Mouse (Mus musculus): Measurements from ENCODE around the gene Cacnb3. TPM values are rescaled to one million over a fixed set of nuclear protein-coding genes. Genes with fewer than 3 reads are reported as not detected.

The Cacnb3 gene
- polyA plus RNA-seq, 1 experiment from 2014 or later: 46.9 TPM

DNA sequence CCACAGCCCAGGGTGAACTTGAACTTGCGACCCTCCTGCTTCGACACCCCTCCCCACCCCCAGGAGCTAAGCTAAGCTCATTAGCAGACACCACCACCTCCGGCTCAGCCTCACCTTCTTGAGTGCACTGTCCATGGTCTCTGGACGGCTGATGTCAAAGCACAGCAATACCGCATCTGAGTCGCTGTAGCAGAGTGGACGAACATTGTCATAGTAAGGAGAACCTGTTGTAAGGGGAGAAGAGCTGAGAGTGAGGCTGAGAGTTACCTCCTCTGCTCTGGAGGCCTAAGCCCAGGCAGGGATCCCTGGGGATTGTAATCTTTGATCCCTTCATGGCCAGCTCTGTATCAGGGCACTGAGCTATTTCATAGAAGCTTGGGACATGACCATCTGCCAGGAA is 43.1 kb downstream of the Cacnb3 start:
- H3K27ac ChIP-seq (ENCODE audit: low read depth, low read length): no peak overlapping the region
- no peaks in the 10 kb centered on the region for H3K36me3 ChIP-seq (ENCODE audit: control insufficient read depth, insufficient read depth, low read length)
- peaks cover 25% of the 10 kb centered on the region for H3K4me1 ChIP-seq (replicated peaks; ENCODE audit: control insufficient read depth, insufficient read depth, low read length)
- H3K4me3 ChIP-seq (ENCODE audit: low read depth, low read length): no peak overlapping the region
- 82% methylated on average over 7 of the region's 7 CpGs for WGBS
- ATAC-seq (replicated peaks; ENCODE audit: low FRiP score): no peak
- H3K9me3 ChIP-seq (ENCODE audit: control insufficient read depth, low read length): no peaks in the 10 kb centered on the region
- peaks cover 22% of the 10 kb centered on the region for H3K27me3 ChIP-seq (ENCODE audit: control insufficient read depth, insufficient read depth, low read length)
- H3K9ac ChIP-seq (ENCODE audit: low read length): no peak overlapping the region; the same call in 1 of the 2 replicates
- no peak for DNase-seq (ENCODE audit: low spot score)
- no peak overlapping the region for H3K4me2 ChIP-seq (ENCODE audit: low read depth, low read length, severe bottlenecking)

GRCm38 (mm10) chr15:98674284-98674993 is 43.8 kb downstream of the Cacnb3 start:
- peak; percentile 64 for DNase-seq (ENCODE audit: low spot score)
- Histone ChIP-seq H3K9me3 (ENCODE audit: control insufficient read depth, low read length) (no peaks in the 10 kb centered on the region), H3K4me1 (replicated peaks; ENCODE audit: control insufficient read depth, insufficient read depth, low read length) (peaks cover 25% of the 10 kb centered on the region), H3K9ac (ENCODE audit: low read length) (peak overlapping the region; percentile 35), H3K4me2 (ENCODE audit: low read depth, low read length, severe bottlenecking) (peak overlapping the region; percentile 88), H3K27ac (ENCODE audit: low read depth, low read length) (no peak overlapping the region), H3K27me3 (ENCODE audit: control insufficient read depth, insufficient read depth, low read length) (peaks cover 22% of the 10 kb centered on the region), H3K4me3 (ENCODE audit: low read depth, low read length) (peak overlapping the region; percentile 10; the same call in 1 of the 2 replicates), H3K36me3 (ENCODE audit: control insufficient read depth, insufficient read depth, low read length) (no peaks in the 10 kb centered on the region)
- WGBS: 31% methylated on average over 7 of the region's 7 CpGs
- peak; percentile 63 for ATAC-seq (replicated peaks; ENCODE audit: low FRiP score)

- Histone ChIP-seq H3K36me3 (ENCODE audit: control insufficient read depth, insufficient read depth, low read length) (no peaks in the 10 kb centered on the region), H3K27ac (ENCODE audit: low read depth, low read length) (no peak overlapping the region), H3K4me2 (ENCODE audit: low read depth, low read length, severe bottlenecking) (peak overlapping the region; percentile 88), H3K27me3 (ENCODE audit: control insufficient read depth, insufficient read depth, low read length) (peaks cover 22% of the 10 kb centered on the region), H3K9me3 (ENCODE audit: control insufficient read depth, low read length) (no peaks in the 10 kb centered on the region), H3K9ac (ENCODE audit: low read length) (peak overlapping the region; percentile 39), H3K4me3 (ENCODE audit: low read depth, low read length) (peak overlapping the region; percentile 42; the same call in 1 of the 2 replicates), H3K4me1 (replicated peaks; ENCODE audit: control insufficient read depth, insufficient read depth, low read length) (peaks cover 25% of the 10 kb centered on the region)
- ATAC-seq (replicated peaks; ENCODE audit: low FRiP score) (no peak), DNase-seq (ENCODE audit: low spot score) (no peak)
- WGBS: 32% methylated on average over 11 of the region's 11 CpGs
Measured at GRCm38 (mm10) chr15:98674994-98675545, 44.4 kb downstream of the Cacnb3 start.

DNA sequence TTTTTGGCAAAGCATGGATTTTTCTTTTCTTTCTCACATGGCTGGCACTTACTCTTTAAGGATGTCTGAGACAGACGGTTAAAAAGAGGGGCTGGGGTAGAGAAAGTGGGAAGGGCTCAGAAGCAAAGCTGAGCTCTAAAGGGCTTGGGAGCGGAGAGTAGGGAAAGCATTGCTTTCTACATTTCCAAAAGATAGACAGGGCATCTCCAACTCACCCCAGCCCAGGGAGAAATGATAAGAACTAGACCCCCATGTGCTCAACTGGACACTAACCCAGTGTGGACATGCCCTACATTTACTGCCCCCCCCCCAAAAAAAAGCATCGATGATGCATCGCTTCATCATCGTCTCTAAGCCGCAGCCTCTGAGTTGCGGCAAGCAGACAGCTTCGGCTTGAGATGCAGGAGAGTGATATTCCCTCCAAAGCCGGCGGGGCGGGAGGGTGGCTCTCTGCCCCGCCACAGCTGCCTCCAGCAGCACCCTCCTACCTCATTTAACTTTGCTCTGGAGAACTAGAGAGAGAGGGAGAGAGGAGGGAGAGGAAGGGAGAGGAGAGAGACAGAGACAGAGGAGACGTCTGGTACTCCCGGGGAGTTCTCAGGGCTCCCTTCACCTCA is 45.1 kb downstream of the Cacnb3 start:
- Histone ChIP-seq H3K4me3 (ENCODE audit: low read depth, low read length) (peak overlapping the region; percentile 42), H3K27ac (ENCODE audit: low read depth, low read length) (no peak overlapping the region), H3K27me3 (ENCODE audit: control insufficient read depth, insufficient read depth, low read length) (peaks cover 22% of the 10 kb centered on the region), H3K4me1 (replicated peaks; ENCODE audit: control insufficient read depth, insufficient read depth, low read length) (peaks cover 25% of the 10 kb centered on the region), H3K9ac (ENCODE audit: low read length) (peak overlapping the region; percentile 39), H3K4me2 (ENCODE audit: low read depth, low read length, severe bottlenecking) (peak overlapping the region; percentile 88), H3K9me3 (ENCODE audit: control insufficient read depth, low read length) (no peaks in the 10 kb centered on the region), H3K36me3 (ENCODE audit: control insufficient read depth, insufficient read depth, low read length) (no peaks in the 10 kb centered on the region)
- ATAC-seq (replicated peaks; ENCODE audit: low FRiP score) (no peak), DNase-seq (ENCODE audit: low spot score) (peak; percentile 61)
- WGBS: 10% methylated on average over 14 of the region's 14 CpGs

DNA sequence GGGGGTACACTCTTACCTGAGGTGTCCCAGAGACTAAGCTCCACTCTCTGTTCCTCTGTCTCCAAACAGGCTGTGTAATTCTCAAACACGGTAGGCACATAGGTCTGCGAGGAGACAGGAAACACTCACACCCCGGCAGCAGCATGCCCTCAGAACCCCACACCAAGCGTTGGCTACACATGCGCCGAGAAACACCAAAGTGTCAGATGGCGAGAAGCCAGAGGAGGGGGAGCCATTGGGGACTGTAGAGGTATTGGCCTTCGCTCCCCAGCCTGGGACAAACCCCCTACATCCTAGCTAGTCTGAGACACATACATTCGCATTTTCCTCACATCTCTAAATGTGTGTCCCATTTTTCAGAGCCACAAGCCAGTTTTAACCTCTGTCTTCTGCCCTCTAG is 45.8 kb downstream of the Cacnb3 start:
- H3K9ac ChIP-seq (ENCODE audit: low read length): peak overlapping the region; percentile 39
- WGBS: 5% methylated on average over 9 of the region's 9 CpGs
- H3K4me2 ChIP-seq (ENCODE audit: low read depth, low read length, severe bottlenecking): peak overlapping the region; percentile 88
- H3K27me3 ChIP-seq (ENCODE audit: control insufficient read depth, insufficient read depth, low read length): peaks cover 22% of the 10 kb centered on the region
- H3K27ac ChIP-seq (ENCODE audit: low read depth, low read length): no peak overlapping the region
- peak overlapping the region; percentile 42 for H3K4me3 ChIP-seq (ENCODE audit: low read depth, low read length)
- H3K4me1 ChIP-seq (replicated peaks; ENCODE audit: control insufficient read depth, insufficient read depth, low read length): peaks cover 25% of the 10 kb centered on the region
- DNase-seq (ENCODE audit: low spot score): no peak
- ATAC-seq (replicated peaks; ENCODE audit: low FRiP score): no peak
- H3K36me3 ChIP-seq (ENCODE audit: control insufficient read depth, insufficient read depth, low read length): no peaks in the 10 kb centered on the region
- no peaks in the 10 kb centered on the region for H3K9me3 ChIP-seq (ENCODE audit: control insufficient read depth, low read length)

- Histone ChIP-seq H3K4me1 (replicated peaks; ENCODE audit: control insufficient read depth, insufficient read depth, low read length) (peaks cover 25% of the 10 kb centered on the region), H3K4me3 (ENCODE audit: low read depth, low read length) (peak within 1 kb of the TSS; percentile 42), H3K9me3 (ENCODE audit: control insufficient read depth, low read length) (no peaks in the 10 kb centered on the region), H3K36me3 (ENCODE audit: control insufficient read depth, insufficient read depth, low read length) (no peaks in the 10 kb centered on the region), H3K4me2 (ENCODE audit: low read depth, low read length, severe bottlenecking) (peak within 1 kb of the TSS; percentile 88), H3K9ac (ENCODE audit: low read length) (peak within 1 kb of the TSS; percentile 49), H3K27me3 (ENCODE audit: control insufficient read depth, insufficient read depth, low read length) (peaks cover 22% of the 10 kb centered on the region), H3K27ac (ENCODE audit: low read depth, low read length) (no peak within 1 kb of the TSS)
- under 1% methylated on average over 37 of the region's 37 CpGs for WGBS
- ATAC-seq (replicated peaks; ENCODE audit: low FRiP score) (peak; percentile 94), DNase-seq (ENCODE audit: low spot score) (peak; percentile 88)
Measured at GRCm38 (mm10) chr15:98676940-98677728, 46.5 kb downstream of the Cacnb3 start, which contains the start of gene Rnd1. Rnd1 (minus strand) TSS chr15:98677461.

- Histone ChIP-seq H3K9ac (ENCODE audit: low read length) (no peak overlapping the region), H3K4me2 (ENCODE audit: low read depth, low read length, severe bottlenecking) (no peak overlapping the region), H3K27ac (ENCODE audit: low read depth, low read length) (no peak overlapping the region), H3K4me1 (replicated peaks; ENCODE audit: control insufficient read depth, insufficient read depth, low read length) (peaks cover 25% of the 10 kb centered on the region), H3K4me3 (ENCODE audit: low read depth, low read length) (no peak overlapping the region), H3K27me3 (ENCODE audit: control insufficient read depth, insufficient read depth, low read length) (peaks cover 22% of the 10 kb centered on the region), H3K36me3 (ENCODE audit: control insufficient read depth, insufficient read depth, low read length) (no peaks in the 10 kb centered on the region), H3K9me3 (ENCODE audit: control insufficient read depth, low read length) (no peaks in the 10 kb centered on the region)
- WGBS: 70% methylated on average over 7 of the region's 7 CpGs
- ATAC-seq (replicated peaks; ENCODE audit: low FRiP score): no peak
- DNase-seq (ENCODE audit: low spot score): no peak
Measured at GRCm38 (mm10) chr15:98677977-98678376, 47.3 kb downstream of the Cacnb3 start.

DNA sequence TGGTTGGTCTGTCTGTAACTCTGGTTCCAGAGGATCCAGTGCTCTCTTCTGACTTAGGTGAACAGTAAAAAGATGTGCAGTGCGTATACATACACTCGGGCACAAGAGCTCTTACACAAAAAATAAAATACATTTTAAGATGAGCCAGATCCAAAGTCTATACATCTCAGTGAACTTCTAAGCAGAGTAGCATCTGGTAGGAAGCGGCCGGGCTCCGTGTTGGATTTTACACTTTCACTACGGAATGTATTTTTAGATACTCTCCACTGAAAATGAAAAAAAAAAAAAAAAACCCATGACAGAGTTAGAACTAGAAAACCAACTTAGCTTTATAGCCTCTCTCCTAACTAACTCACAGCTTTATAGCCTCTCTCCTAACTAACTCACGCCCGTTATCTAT is 50.0 kb downstream of the Cacnb3 start:
- no peak overlapping the region for H3K4me2 ChIP-seq (ENCODE audit: low read depth, low read length, severe bottlenecking)
- no peak overlapping the region for H3K4me3 ChIP-seq (ENCODE audit: low read depth, low read length)
- no peak overlapping the region for H3K27ac ChIP-seq (ENCODE audit: low read depth, low read length)
- no peak overlapping the region for H3K9ac ChIP-seq (ENCODE audit: low read length)
- H3K4me1 ChIP-seq (replicated peaks; ENCODE audit: control insufficient read depth, insufficient read depth, low read length): peaks cover 12% of the 10 kb centered on the region; the same call in 1 of the 2 replicates
- WGBS: 94% methylated on average over 8 of the region's 8 CpGs
- peaks cover 12% of the 10 kb centered on the region for H3K27me3 ChIP-seq (ENCODE audit: control insufficient read depth, insufficient read depth, low read length)
- no peak for ATAC-seq (replicated peaks; ENCODE audit: low FRiP score)
- no peaks in the 10 kb centered on the region for H3K36me3 ChIP-seq (ENCODE audit: control insufficient read depth, insufficient read depth, low read length)
- no peaks in the 10 kb centered on the region for H3K9me3 ChIP-seq (ENCODE audit: control insufficient read depth, low read length)
- no peak for DNase-seq (ENCODE audit: low spot score)
